Mouse (Mus musculus) forebrain, embryonic 15.5 days (tissue): ENCODE measurements at regions not wholly inside any gene's neighbourhood (a gene's known extent, or its start where the extent isn't known, plus 50 kb on each side); places are given as distances from the start of the nearest gene placed in this dataset.

Experiments used
- ATAC-seq: fragments of 200-750 bp; cut with Nextera tagmentation; replicated peaks from 2 replicates; pipeline ENCODE4 v1.8.0; 2017; ENCODE audit warnings: mild to moderate bottlenecking, moderate TSS enrichment, moderate library complexity
- H3K27ac ChIP-seq: fragments of 300-500 bp; sonication (generic); replicated peaks from 2 replicates; pipeline ENCODE4 v1.5.1; 2015; ENCODE audit warnings: mild to moderate bottlenecking, inconsistent platforms
- H3K27me3 ChIP-seq: fragments of 300-500 bp; sonication (generic); 2 replicates; pipeline ENCODE4 v1.6.1; 2015; ENCODE audit warnings: inconsistent platforms
- H3K36me3 ChIP-seq: fragments of 300-500 bp; sonication (generic); 2 replicates; pipeline ENCODE4 v1.6.1; 2015; ENCODE audit warnings: mild to moderate bottlenecking, inconsistent platforms
- H3K4me1 ChIP-seq: fragments of 300-500 bp; sonication (generic); 2 replicates; pipeline ENCODE4 v1.6.1; 2015; ENCODE audit warnings: inconsistent platforms
- H3K4me2 ChIP-seq: fragments of 300-500 bp; sonication (generic); replicated peaks from 2 replicates; pipeline ENCODE4 v1.6.1; 2015; ENCODE audit warnings: mild to moderate bottlenecking, inconsistent platforms
- H3K4me3 ChIP-seq: fragments of 300-500 bp; sonication (generic); 2 replicates; pipeline ENCODE4 v1.5.1; 2015; ENCODE audit warnings: mild to moderate bottlenecking, inconsistent platforms
- H3K9ac ChIP-seq: fragments of 300-500 bp; sonication (generic); replicated peaks from 2 replicates; pipeline ENCODE4 v1.6.1; 2015; ENCODE audit warnings: mild to moderate bottlenecking, inconsistent platforms
- H3K9me3 ChIP-seq: fragments of 300-500 bp; sonication (generic); 2 replicates; pipeline ENCODE4 v1.6.1; 2016; ENCODE audit warnings: inconsistent platforms
- WGBS: fragments of 180-500 bp; shearing (Covaris S2); methylation state at CpG from one replicate; pipeline ENCODE4 v1.1.7; 2015; ENCODE audit warnings: mixed read lengths; 5-methylcytosine and 5-hydroxymethylcytosine counted together

DNA sequence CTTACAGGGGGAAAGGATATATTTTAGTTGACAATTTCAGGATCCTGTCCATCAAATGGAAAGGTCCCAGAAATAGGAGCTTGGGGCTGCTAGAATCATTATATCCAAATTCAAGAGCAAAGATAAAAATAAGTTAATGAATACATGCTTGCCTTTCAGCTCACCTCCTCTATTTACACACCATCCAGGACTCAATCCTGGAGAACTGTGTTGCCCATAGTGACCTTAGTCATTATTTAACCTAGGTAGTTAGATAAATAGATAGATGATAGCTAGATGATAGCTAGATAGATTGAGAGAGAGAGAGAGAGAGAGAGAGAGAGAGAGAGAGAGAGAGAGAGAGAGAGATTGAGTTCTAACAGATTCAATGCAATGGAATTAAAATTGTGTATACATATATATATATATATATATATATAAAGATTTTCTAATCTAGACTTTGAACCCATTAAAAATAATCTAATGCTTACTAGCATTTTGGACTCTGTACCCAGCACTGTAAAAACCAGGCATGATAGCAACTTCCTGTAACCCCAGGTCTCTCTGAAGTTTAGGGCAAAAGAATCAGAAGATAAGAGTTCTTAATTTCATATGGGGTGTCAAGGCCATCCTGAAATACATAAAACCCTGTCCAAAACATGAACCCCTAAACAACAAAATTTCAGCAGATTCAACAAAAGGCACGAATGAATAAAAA lies 1329.5 kb upstream of the Dsel start:
- Histone ChIP-seq H3K4me2 (no peak overlapping the region), H3K27ac (no peak overlapping the region), H3K9ac (no peak overlapping the region), H3K4me1 (no peaks in the 10 kb centered on the region), H3K4me3 (no peak overlapping the region), H3K36me3 (no peaks in the 10 kb centered on the region), H3K27me3 (no peaks in the 10 kb centered on the region), H3K9me3 (no peaks in the 10 kb centered on the region)
- ATAC-seq, result no peak
- WGBS, result 72% methylated on average over 1 of the region's 1 CpGs

DNA sequence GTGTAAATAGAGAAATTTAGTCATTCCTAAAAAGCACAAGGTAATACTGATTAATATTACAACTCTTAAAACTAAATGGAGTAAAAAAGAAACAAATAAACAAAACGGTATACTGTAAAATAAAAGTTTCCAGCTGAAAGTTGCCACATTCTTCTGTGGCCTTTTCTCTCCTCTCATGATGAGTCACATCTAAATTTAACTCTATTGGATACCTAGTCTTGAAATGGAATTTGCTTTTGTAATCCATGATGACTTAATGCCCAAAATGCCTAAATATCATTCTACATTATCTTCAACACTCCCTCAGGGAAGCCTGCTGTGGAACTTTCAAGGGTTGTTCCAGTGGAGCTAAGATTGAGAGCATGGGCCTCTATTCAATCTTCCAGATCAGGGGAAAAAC lies 1298.5 kb upstream of the Dsel start:
- no peaks in the 10 kb centered on the region for H3K36me3 ChIP-seq
- no peak overlapping the region for H3K9ac ChIP-seq
- H3K4me2 ChIP-seq, result no peak overlapping the region
- H3K9me3 ChIP-seq, result no peaks in the 10 kb centered on the region
- no peaks in the 10 kb centered on the region for H3K4me1 ChIP-seq
- H3K27me3 ChIP-seq, result no peaks in the 10 kb centered on the region
- ATAC-seq, result no peak
- 75% methylated on average over 1 of the region's 1 CpGs for WGBS
- no peak overlapping the region for H3K4me3 ChIP-seq
- no peak overlapping the region for H3K27ac ChIP-seq
